Mouse (Mus musculus) heart, postnatal 14 days (tissue): Measurements from ENCODE around the gene Lcn9. TPM values are rescaled to one million over a fixed set of nuclear protein-coding genes. Genes with fewer than 3 reads are reported as not detected.
"Not testable (repeated sequence)": the region's sequence is repeated elsewhere in the genome, so short reads cannot be mapped to it uniquely, and the experiment has no call there.

Experiments
- DNase-seq, 2 experiments: peaks; one replicate each; pipeline ENCODE4 v3.0.0; 2021 to 2022
- intact Hi-C: fragments of 180-260 bp; cut with DNase I; formaldehyde crosslinking; loops from one replicate; pipeline ENCODE4 v1.15.1; 2025
- long read RNA-seq, 2 experiments: library from polyadenylated mRNA; stranded (forward); transcript quantifications; one replicate each; pipeline ENCODE4 v2.0.0; 2021
- total RNA-seq, 2 experiments: library from RNA; stranded (reverse); gene quantifications; 2 replicates each; pipeline ENCODE4 v1.2.3; 2021

Lcn9 gene
- total RNA-seq: not detected
- long read RNA-seq, experiment 1: 0 reads
- long read RNA-seq, experiment 2: 0 reads

GRCm38 (mm10) chr2:25822806-25823205 is at the start of gene Lcn9:
Lcn9 (plus strand) TSS chr2:25823153.
- intact Hi-C loops: no loop called here
- peak; percentile 14 to 47 for DNase-seq

- intact Hi-C loops: no loop called here
- DNase-seq: peak in 1 of 2 experiments; percentile 3
These were observed 49.4 kb upstream of the Lcn9 start for GRCm38 (mm10) chr2:25773507-25773906.

- DNase-seq: no peak
- intact Hi-C loops: no loop called here
These were observed 48.3 kb upstream of the Lcn9 start for GRCm38 (mm10) chr2:25774640-25775039.

GRCm38 (mm10) chr2:25775991-25776390 is 47.0 kb upstream of the Lcn9 start:
- DNase-seq: no peak
- intact Hi-C loops: no loop called here

- no peak for DNase-seq
- intact Hi-C loops: no loop called here
These were observed 46.2 kb upstream of the Lcn9 start, which contains the start of gene Lcn11 for GRCm38 (mm10) chr2:25776717-25777116. Lcn11 (plus strand) TSS chr2:25777017.

GRCm38 (mm10) chr2:25779076-25779475 is 43.9 kb upstream of the Lcn9 start:
- intact Hi-C loops: no loop called here
- no peak for DNase-seq

- DNase-seq: no peak
- intact Hi-C loops: no loop called here
These were observed 42.0 kb upstream of the Lcn9 start for GRCm38 (mm10) chr2:25780921-25781320.

GRCm38 (mm10) chr2:25781957-25782356 is 41.0 kb upstream of the Lcn9 start, which contains the start of gene Gm13539:
Gm13539 (plus strand) TSS chr2:25782257.
- DNase-seq: no peak
- intact Hi-C loops: no loop called here

- intact Hi-C loops: no loop called here
- peak; percentile 3 to 9 for DNase-seq
These were observed 37.2 kb upstream of the Lcn9 start for GRCm38 (mm10) chr2:25785573-25786322.

GRCm38 (mm10) chr2:25789092-25789491 is 33.9 kb upstream of the Lcn9 start:
- intact Hi-C loops: no loop called here
- DNase-seq: no peak

GRCm38 (mm10) chr2:25797635-25798034 is 25.3 kb upstream of the Lcn9 start:
- peak; percentile 31 to 38 for DNase-seq
- intact Hi-C loops: no loop called here

GRCm38 (mm10) chr2:25798065-25798464 is 24.9 kb upstream of the Lcn9 start:
- DNase-seq: peak in 1 of 2 experiments; percentile 11
- intact Hi-C loops: no loop called here

- intact Hi-C loops: no loop called here
- DNase-seq: no peak
These were observed 11.2 kb upstream of the Lcn9 start for GRCm38 (mm10) chr2:25811711-25812110.

GRCm38 (mm10) chr2:25813364-25813763 is 9.6 kb upstream of the Lcn9 start:
- intact Hi-C loops: no loop called here
- DNase-seq: no peak

- DNase-seq, intact Hi-C loops: not testable (repeated sequence)
These were observed 7.2 kb upstream of the Lcn9 start, which contains the start of gene Glt6d1 for GRCm38 (mm10) chr2:25815748-25816147. Glt6d1 (minus strand) TSS chr2:25815848.

- no peak for DNase-seq
- intact Hi-C loops: loop anchor here (5.0 kb wide), 1 partner anchor 323 kb away; no protein-coding TSS in a partner anchor
These were observed 1.8 kb downstream of the Lcn9 start for GRCm38 (mm10) chr2:25824751-25825150.

GRCm38 (mm10) chr2:25828344-25828947 is 5.5 kb downstream of the Lcn9 start:
- intact Hi-C loops: loop anchor here (5.0 kb wide), 1 partner anchor 319 kb away; no protein-coding TSS in a partner anchor
- no peak for DNase-seq

- intact Hi-C loops: no loop called here
- DNase-seq: peak in 1 of 2 experiments; percentile 37
These were observed 7.8 kb downstream of the Lcn9 start for GRCm38 (mm10) chr2:25830786-25831185.

- DNase-seq: peak; percentile 72 to 81
- intact Hi-C loops: loop anchor here (5.0 kb wide), 4 partner anchors 76 to 306 kb away; partner anchors contain the start of gene Ubac1
These were observed 13.3 kb downstream of the Lcn9 start for GRCm38 (mm10) chr2:25836291-25836690.

GRCm38 (mm10) chr2:25842161-25842560 is 19.2 kb downstream of the Lcn9 start:
- intact Hi-C loops: no loop called here
- no peak for DNase-seq

- no peak for DNase-seq
- intact Hi-C loops: no loop called here
These were observed 19.8 kb downstream of the Lcn9 start for GRCm38 (mm10) chr2:25842758-25843157.
